Mouse (Mus musculus): ENCODE measurements around the gene Utrn. TPM values are rescaled to one million over a fixed set of nuclear protein-coding genes. Genes with fewer than 3 reads are reported as not detected.

Gene Utrn
- total and polyA plus RNA-seq, 3 experiments = 18.8 to 68.1 (median 61.8) TPM

DNA sequence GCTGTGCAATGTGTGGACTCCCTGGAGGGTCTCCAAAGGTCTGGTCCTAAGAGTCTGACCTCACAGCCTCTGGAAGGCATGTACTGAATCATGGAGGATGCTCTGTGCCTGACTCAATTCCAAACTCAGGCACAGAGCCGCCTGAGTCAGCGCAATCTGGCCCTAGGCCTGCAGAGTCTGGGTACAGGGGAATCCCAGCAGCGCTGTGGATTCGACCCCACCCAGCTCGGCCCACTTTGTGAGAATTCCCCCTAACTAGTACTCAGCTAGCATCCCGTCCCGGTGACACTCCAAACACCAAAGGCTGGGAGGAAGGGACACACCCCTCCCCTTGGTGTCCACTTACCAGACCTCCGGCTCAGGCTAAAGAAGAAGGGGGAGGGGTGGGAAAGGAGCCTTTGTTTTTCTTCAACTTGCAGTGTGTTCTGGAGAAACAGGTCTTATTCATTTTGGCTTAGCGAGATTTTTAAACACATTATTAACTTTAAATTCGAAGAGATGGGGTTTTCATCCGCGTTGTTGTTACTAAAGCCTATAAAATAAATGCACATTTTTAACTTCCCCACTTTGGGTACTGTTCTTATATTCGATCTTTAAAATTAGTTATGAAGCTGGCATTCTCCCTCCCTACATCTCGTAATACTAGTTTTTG, 9.6 kb upstream of the Utrn start:
- Histone ChIP-seq H3K27me3 (ENCODE audit: control insufficient read depth, insufficient read depth, low read length) (no peaks in the 10 kb centered on the region), H3K4me1 (ENCODE audit: control insufficient read depth, insufficient read depth, low read length) (peaks cover 3% of the 10 kb centered on the region), H3K4me3 (no peak overlapping the region), H3K36me3 (ENCODE audit: control insufficient read depth, insufficient read depth, low read length) (no peaks in the 10 kb centered on the region), H3K9ac (ENCODE audit: low read depth, low read length) (no peak overlapping the region), H3K27ac (no peak overlapping the region), H3K79me2 (replicated peaks; ENCODE audit: control insufficient read depth, insufficient read depth, low read length) (no peaks in the 10 kb centered on the region)
- 37% methylated on average over 14 of the region's 14 CpGs for WGBS
- peak; percentile 58 to 61 for DNase-seq
- intact Hi-C loops (cut with DNase I) = no loop called here
- TF ChIP-seq EP300 (IDR thresholded peaks at IDR 0.05; ENCODE audit: insufficient read depth, low read depth, low read length) = no peak
- TF ChIP-seq CTCF (IDR thresholded peaks at IDR 0.05) = no peak
- TF ChIP-seq POLR2A (IDR thresholded peaks at IDR 0.05; ENCODE audit: insufficient read depth, low read depth, low read length) = no peak

GRCm38 (mm10) chr10:12876426-12876825, 7.3 kb upstream of the Utrn start:
- no peak overlapping the region for H3K9ac ChIP-seq (ENCODE audit: low read depth, low read length)
- no peak overlapping the region for H3K4me3 ChIP-seq
- no peaks in the 10 kb centered on the region for H3K27me3 ChIP-seq (ENCODE audit: control insufficient read depth, insufficient read depth, low read length)
- H3K4me1 ChIP-seq (ENCODE audit: control insufficient read depth, insufficient read depth, low read length) = peaks cover 3% of the 10 kb centered on the region
- H3K79me2 ChIP-seq (replicated peaks; ENCODE audit: control insufficient read depth, insufficient read depth, low read length) = no peaks in the 10 kb centered on the region
- no peak overlapping the region for H3K27ac ChIP-seq
- WGBS = 77% methylated on average over 3 of the region's 3 CpGs
- no peak for DNase-seq
- TF ChIP-seq EP300 (IDR thresholded peaks at IDR 0.05; ENCODE audit: insufficient read depth, low read depth, low read length) (no peak), POLR2A (IDR thresholded peaks at IDR 0.05; ENCODE audit: insufficient read depth, low read depth, low read length) (no peak), CTCF (IDR thresholded peaks at IDR 0.05) (no peak)
- intact Hi-C loops (cut with DNase I) = no loop called here
- H3K36me3 ChIP-seq (ENCODE audit: control insufficient read depth, insufficient read depth, low read length) = no peaks in the 10 kb centered on the region

GRCm38 (mm10) chr10:12875410-12875809, 6.2 kb upstream of the Utrn start:
- TF ChIP-seq EP300 (IDR thresholded peaks at IDR 0.05; ENCODE audit: insufficient read depth, low read depth, low read length) = no peak
- no peak for TF ChIP-seq CTCF (IDR thresholded peaks at IDR 0.05)
- TF ChIP-seq POLR2A (IDR thresholded peaks at IDR 0.05; ENCODE audit: insufficient read depth, low read depth, low read length) = no peak
- Histone ChIP-seq H3K27me3 (ENCODE audit: control insufficient read depth, insufficient read depth, low read length) (no peaks in the 10 kb centered on the region), H3K36me3 (ENCODE audit: control insufficient read depth, insufficient read depth, low read length) (no peaks in the 10 kb centered on the region), H3K4me3 (no peak overlapping the region), H3K79me2 (replicated peaks; ENCODE audit: control insufficient read depth, insufficient read depth, low read length) (no peaks in the 10 kb centered on the region), H3K4me1 (ENCODE audit: control insufficient read depth, insufficient read depth, low read length) (peaks cover 3% of the 10 kb centered on the region), H3K9ac (ENCODE audit: low read depth, low read length) (no peak overlapping the region), H3K27ac (no peak overlapping the region)
- WGBS = 92% methylated on average over 4 of the region's 4 CpGs
- DNase-seq = no peak
- intact Hi-C loops (cut with DNase I) = no loop called here

DNA sequence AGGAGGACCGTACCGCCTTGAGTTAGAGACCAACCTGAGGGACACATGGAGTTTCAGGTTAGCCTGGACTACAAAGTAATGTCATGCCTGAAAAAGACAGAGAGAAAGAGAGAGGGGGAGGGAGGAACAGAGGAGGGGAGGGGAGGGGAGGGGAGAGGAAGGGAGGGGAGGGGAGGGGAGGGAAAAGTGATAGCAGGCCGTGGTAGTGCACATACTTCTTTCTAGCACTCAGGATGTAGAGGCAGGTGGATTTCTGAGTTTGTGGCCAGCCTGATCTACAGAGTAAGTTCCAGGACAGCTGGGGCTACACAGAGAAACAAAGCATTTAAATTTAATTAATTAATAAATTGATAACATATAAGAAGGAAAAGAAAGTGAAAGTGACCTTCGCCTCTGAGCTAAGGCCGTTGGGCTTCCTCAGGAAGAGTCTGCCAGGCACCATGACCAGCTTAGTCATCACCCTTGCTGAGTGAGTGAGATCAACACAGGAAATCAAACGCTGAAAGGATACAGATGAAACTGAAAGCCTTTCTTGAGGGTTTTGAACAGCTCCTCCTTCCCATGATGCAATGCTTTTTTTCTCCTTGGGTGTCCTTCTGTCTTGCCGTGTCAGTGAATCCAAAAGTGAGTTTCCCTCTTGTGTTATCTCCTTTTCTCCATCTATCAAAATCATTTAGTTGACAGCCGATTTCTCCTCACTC, 5.6 kb upstream of the Utrn start:
- WGBS = 51% methylated on average over 8 of the region's 8 CpGs
- DNase-seq = peak in 1 of 2 experiments; percentile 33
- H3K27ac ChIP-seq = no peak overlapping the region
- H3K36me3 ChIP-seq (ENCODE audit: control insufficient read depth, insufficient read depth, low read length) = no peaks in the 10 kb centered on the region
- H3K4me1 ChIP-seq (ENCODE audit: control insufficient read depth, insufficient read depth, low read length) = peaks cover 3% of the 10 kb centered on the region
- no peak overlapping the region for H3K4me3 ChIP-seq
- no peak for TF ChIP-seq POLR2A (IDR thresholded peaks at IDR 0.05; ENCODE audit: insufficient read depth, low read depth, low read length)
- no peaks in the 10 kb centered on the region for H3K27me3 ChIP-seq (ENCODE audit: control insufficient read depth, insufficient read depth, low read length)
- H3K79me2 ChIP-seq (replicated peaks; ENCODE audit: control insufficient read depth, insufficient read depth, low read length) = no peaks in the 10 kb centered on the region
- H3K9ac ChIP-seq (ENCODE audit: low read depth, low read length) = no peak overlapping the region
- intact Hi-C loops (cut with DNase I) = loop anchor here (5.0 kb wide), 1 partner anchor 113 kb away; no protein-coding TSS in a partner anchor

- H3K4me1 ChIP-seq (ENCODE audit: control insufficient read depth, insufficient read depth, low read length) = peaks cover 3% of the 10 kb centered on the region
- WGBS = 50% methylated on average over 1 of the region's 1 CpGs
- peak overlapping the region; percentile 74 for H3K4me3 ChIP-seq
- no peak overlapping the region; the same call in 1 of the 2 replicates for H3K27ac ChIP-seq
- DNase-seq = no peak
- H3K9ac ChIP-seq (ENCODE audit: low read depth, low read length) = no peak overlapping the region
- no peaks in the 10 kb centered on the region for H3K36me3 ChIP-seq (ENCODE audit: control insufficient read depth, insufficient read depth, low read length)
- H3K27me3 ChIP-seq (ENCODE audit: control insufficient read depth, insufficient read depth, low read length) = no peaks in the 10 kb centered on the region
- intact Hi-C loops (cut with DNase I) = loop anchor here (2.0 to 5.0 kb wide), 5 partner anchors 53 to 178 kb away; no protein-coding TSS in a partner anchor
- no peak for TF ChIP-seq POLR2A (IDR thresholded peaks at IDR 0.05; ENCODE audit: insufficient read depth, low read depth, low read length)
- TF ChIP-seq EP300 (IDR thresholded peaks at IDR 0.05; ENCODE audit: insufficient read depth, low read depth, low read length) = no peak
- TF ChIP-seq CTCF (IDR thresholded peaks at IDR 0.05) = no peak
- no peaks in the 10 kb centered on the region for H3K79me2 ChIP-seq (replicated peaks; ENCODE audit: control insufficient read depth, insufficient read depth, low read length)
Observed at GRCm38 (mm10) chr10:12869846-12870245, 681 bp upstream of the Utrn start.
